Mouse (Mus musculus): ENCODE data around the gene Stat5b.
"Not testable (repeated sequence)": the region's sequence is repeated elsewhere in the genome, so short reads cannot be mapped to it uniquely, and the experiment has no call there.

Gene Stat5b

GRCm38 (mm10) chr11:100817311-100817710 is 33.2 kb downstream of the Stat5b start:
- no peak for DNase-seq (ENCODE audit: extremely low read depth, insufficient read length, low spot score)

GRCm38 (mm10) chr11:100816801-100817200 is 33.7 kb downstream of the Stat5b start:
- DNase-seq (ENCODE audit: extremely low read depth, insufficient read length, low spot score) = no peak

- no peak for DNase-seq (ENCODE audit: extremely low read depth, insufficient read length, low spot score)
These were observed 34.2 kb downstream of the Stat5b start for GRCm38 (mm10) chr11:100816342-100816741.

- no peak for DNase-seq (ENCODE audit: extremely low read depth, insufficient read length, low spot score)
These were observed 36.0 kb downstream of the Stat5b start for GRCm38 (mm10) chr11:100814498-100814897.

GRCm38 (mm10) chr11:100811132-100811531 is 39.4 kb downstream of the Stat5b start:
- DNase-seq (ENCODE audit: extremely low read depth, insufficient read length, low spot score) = no peak

DNA sequence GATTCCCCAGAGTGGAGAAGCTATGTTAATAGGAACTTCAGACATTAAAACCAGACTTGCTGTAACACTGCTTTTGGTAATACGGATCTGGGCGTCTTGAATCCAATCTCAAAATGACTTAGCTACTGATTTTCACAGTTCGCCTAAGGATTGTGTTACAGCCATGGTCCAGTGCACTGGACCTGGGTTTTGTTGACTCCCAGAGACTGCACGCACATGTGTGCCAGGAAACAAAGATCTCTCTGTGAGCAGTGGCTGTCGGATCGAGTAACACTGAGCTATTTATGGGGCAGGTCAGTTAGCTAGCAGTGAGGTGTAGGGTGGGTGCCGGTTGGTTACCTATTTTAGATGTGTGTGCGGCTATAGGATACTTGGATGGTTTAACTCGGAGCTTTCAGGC is 40.0 kb downstream of the Stat5b start:
- no peak for DNase-seq (ENCODE audit: extremely low read depth, insufficient read length, low spot score)

- DNase-seq (ENCODE audit: extremely low read depth, insufficient read length, low spot score) = no peak
These were observed 43.9 kb downstream of the Stat5b start for GRCm38 (mm10) chr11:100806380-100807305.

- DNase-seq (ENCODE audit: extremely low read depth, insufficient read length, low spot score) = no peak
These were observed 45.0 kb downstream of the Stat5b start for GRCm38 (mm10) chr11:100805535-100805934.

- DNase-seq (ENCODE audit: extremely low read depth, insufficient read length, low spot score) = no peak
These were observed 46.1 kb downstream of the Stat5b start for GRCm38 (mm10) chr11:100804409-100804808.

DNA sequence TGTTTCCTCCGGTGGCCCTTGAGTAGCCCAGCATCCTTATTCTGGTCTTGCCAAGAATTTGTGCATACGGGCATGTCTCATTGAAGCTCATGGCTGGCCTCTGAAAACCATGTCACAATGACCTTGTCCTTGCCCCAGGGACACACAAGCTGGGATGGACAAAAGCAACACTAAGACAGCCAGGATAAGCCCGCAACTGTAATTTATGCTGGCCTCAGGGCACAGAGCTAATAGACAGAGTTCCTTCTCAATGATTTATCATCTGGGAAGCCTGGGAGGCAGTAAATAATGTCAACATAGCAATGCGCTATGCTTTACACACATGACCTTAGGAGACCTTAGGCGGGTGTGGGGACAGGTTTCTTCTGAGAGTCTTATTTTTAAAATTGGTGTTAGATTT is 51.1 kb downstream of the Stat5b start:
- DNase-seq (ENCODE audit: extremely low read depth, insufficient read length, low spot score) = no peak

GRCm38 (mm10) chr11:100796585-100796984 is 53.9 kb downstream of the Stat5b start:
- DNase-seq (ENCODE audit: extremely low read depth, insufficient read length, low spot score) = no peak

- DNase-seq (ENCODE audit: extremely low read depth, insufficient read length, low spot score) = no peak
These were observed 55.1 kb downstream of the Stat5b start for GRCm38 (mm10) chr11:100795386-100795785.

GRCm38 (mm10) chr11:100791457-100792049 is 59.0 kb downstream of the Stat5b start:
- no peak for DNase-seq (ENCODE audit: extremely low read depth, insufficient read length, low spot score)

GRCm38 (mm10) chr11:100790644-100791043 is 59.9 kb downstream of the Stat5b start:
- not testable (repeated sequence) for DNase-seq (ENCODE audit: extremely low read depth, insufficient read length, low spot score)

DNA sequence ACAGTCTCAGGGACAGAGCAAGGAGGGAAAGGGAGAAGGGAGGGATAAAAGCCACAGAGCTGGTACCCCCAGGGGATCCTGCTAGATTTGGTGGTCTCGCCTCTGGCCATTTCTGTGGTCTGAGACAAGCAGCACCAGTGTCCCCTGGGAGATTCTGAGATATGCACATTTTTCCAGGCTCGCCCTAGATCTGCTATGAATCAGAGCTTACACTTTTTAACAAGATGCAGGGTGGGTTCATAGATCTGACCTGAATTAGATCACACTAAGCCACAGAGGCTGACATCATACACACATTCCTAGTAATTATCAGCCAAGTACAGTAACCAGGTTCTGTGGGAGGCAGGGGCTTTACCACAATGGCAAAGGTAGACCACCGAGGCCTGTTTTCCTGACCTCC is 60.8 kb downstream of the Stat5b start:
- DNase-seq (ENCODE audit: extremely low read depth, insufficient read length, low spot score) = no peak

DNA sequence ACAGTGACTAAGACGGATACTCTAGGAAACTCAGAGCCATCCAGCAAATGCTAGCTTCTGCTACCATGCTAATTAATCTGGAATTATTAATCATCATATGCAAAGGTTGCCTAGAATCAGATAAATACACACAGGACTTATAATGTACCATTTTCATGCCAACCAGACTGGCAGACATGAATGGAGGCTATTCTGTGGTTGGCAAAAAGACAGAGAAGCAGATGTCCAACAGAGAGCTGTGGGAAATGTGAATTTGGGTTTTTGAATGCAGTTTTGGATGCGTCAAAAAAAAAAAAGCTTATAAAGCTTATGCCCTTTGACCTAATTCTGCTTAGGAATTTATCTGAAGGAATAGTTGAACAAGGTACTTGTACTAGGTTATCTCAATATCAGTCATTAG is 64.8 kb downstream of the Stat5b start:
- no peak for DNase-seq (ENCODE audit: extremely low read depth, insufficient read length, low spot score)

DNA sequence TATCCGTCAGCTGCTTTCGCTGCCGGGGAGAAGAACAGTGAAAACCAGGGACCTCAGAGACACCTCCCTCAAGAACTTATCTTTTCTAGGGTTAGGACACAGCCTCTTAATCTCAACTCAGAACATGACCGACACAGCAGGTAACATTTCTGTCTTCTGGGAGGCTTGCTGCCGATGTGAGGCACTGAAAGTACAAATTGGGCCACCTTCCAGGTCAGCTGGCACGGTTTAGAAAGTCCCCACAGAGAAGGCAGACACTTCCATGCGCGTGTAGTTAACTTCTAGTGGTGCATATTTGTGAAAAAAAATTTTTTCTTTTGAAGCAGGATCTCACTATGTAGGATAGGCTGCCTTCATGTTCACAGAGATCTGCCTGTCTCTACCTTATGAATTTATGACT is 66.2 kb downstream of the Stat5b start:
- no peak for DNase-seq (ENCODE audit: extremely low read depth, insufficient read length, low spot score)

- no peak for DNase-seq (ENCODE audit: extremely low read depth, insufficient read length, low spot score)
These were observed 68.0 kb downstream of the Stat5b start for GRCm38 (mm10) chr11:100782568-100782967.

- no peak for DNase-seq (ENCODE audit: extremely low read depth, insufficient read length, low spot score)
These were observed 68.6 kb downstream of the Stat5b start for GRCm38 (mm10) chr11:100781763-100782475.

DNA sequence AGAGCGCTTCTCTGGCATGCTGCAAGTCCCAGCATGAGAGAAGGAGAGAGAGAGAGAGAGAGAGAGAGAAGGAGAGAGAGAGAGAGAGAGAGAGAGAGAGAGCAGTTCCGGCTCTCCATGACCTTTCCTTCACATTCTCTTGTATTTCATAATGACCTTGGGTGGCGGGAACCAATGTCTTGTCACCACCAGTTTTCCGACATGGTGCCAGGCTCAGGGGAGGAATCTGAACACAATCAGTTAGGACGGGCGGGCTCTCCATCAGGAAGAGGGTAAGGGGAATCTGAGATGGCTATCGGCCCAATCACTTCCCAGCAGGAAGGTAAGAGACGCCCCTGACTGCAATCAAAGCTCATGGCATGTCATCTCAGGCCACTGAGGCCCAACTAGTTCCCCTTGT is 70.3 kb downstream of the Stat5b start:
- DNase-seq (ENCODE audit: extremely low read depth, insufficient read length, low spot score) = no peak

DNA sequence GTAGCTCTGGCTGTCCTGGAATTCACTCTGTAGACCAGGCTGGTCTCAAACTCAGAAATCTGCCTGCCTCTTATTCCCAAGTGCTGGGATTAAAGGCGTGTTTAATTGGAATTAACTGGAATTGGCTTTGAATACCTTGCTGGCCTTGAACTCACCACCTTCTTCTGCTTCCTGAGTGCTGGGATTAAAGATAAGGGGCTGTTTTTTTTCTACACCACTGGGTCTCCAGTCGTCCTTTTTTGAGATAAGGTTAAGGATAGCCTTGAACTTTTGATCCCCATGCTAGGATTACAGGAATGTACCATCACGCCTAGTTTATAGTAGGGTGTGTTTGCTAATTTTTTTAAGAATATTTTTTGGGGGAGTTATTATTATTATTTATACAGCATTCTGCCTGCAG is 72.5 kb downstream of the Stat5b start:
- no peak for DNase-seq (ENCODE audit: extremely low read depth, insufficient read length, low spot score)

All from 3134 (cell line).